ENCODE assay signal across 23 mouse cellular contexts in genomic region chr7:121699218-121699617, GRCm38 (mm10). TPM values are rescaled to one million over a fixed set of nuclear protein-coding genes. Genes with fewer than 3 reads are reported as not detected.
"Had no signal": no experiment of that assay in that cellular context is flagged by ENCODE, and none has a peak within 500 bp of the region (broad histone marks: within the 10 kb centered on the region; RNA-seq: fewer than 3 reads in every experiment).

No protein-coding gene starts in this region.

- H3K27ac ChIP-seq: limb, embryonic 12.5 days; limb, embryonic 15.5 days; liver, embryonic 14.5 days; macrophage; stomach, postnatal 0 days had no signal

- H3K4me2 ChIP-seq: limb, embryonic 12.5 days; limb, embryonic 15.5 days; liver, embryonic 11.5 days; lung, embryonic 14.5 days; midbrain, embryonic 11.5 days had no signal

- H3K4me3 ChIP-seq: limb, embryonic 12.5 days; limb, embryonic 15.5 days had no signal

- DNase-seq: kidney, adult 18-20 months; kidney, adult 9 months; kidney, postnatal 14 days; kidney, postnatal 4 days; left cerebral cortex, postnatal 4 days; liver, postnatal 0 days; lung, embryonic 14.5 days; midbrain, embryonic 14.5 days; right cerebral cortex, postnatal 14 days; thymus, postnatal 25 days had no signal

- H3K36me3 ChIP-seq: limb, embryonic 12.5 days had no signal

- H3K27me3 ChIP-seq: limb, embryonic 12.5 days; limb, embryonic 15.5 days had no signal

- H3K9ac ChIP-seq: limb, embryonic 12.5 days; limb, embryonic 15.5 days; liver, embryonic 14.5 days; liver, postnatal 0 days; lung, embryonic 14.5 days had no signal

- H3K9me3 ChIP-seq: limb, embryonic 12.5 days; limb, embryonic 15.5 days had no signal

- H3K4me1 ChIP-seq: limb, embryonic 15.5 days had no signal

- ATAC-seq: intestine, embryonic 16.5 days; liver, postnatal 0 days; lung, postnatal 0 days had no signal

RNA-seq across cellular contexts. Expression of gene Scnn1g, which starts 35.1 kb away (rescaled TPM):
- total RNA-seq: left cerebral cortex, postnatal 4 days; megakaryocyte-erythroid progenitor cell, adult 5-6 weeks; midbrain, postnatal 0 days had no signal
- polyA plus RNA-seq: liver, embryonic 11.5 days; liver, embryonic 14.5 days; liver, postnatal 0 days; macrophage; midbrain, embryonic 11.5 days; midbrain, embryonic 14.5 days; neural tube, embryonic 14.5 days; small intestine, adult 2 months had no signal
